Mouse (Mus musculus) CH12.LX (cell line): ENCODE results near the gene Dpyd. TPM values are rescaled to one million over a fixed set of nuclear protein-coding genes. Genes with fewer than 3 reads are reported as not detected.

ENCODE experiments used
- DNase-seq: peaks from one replicate; pipeline ENCODE4 v3.0.0-alpha.2; 2013; ENCODE audit errors: extremely low read depth
- H3K27ac ChIP-seq: 2 replicates; pipeline ENCODE4 v1.5.1; 2012; ENCODE audit warnings: low read depth, mild to moderate bottlenecking, control low read depth, moderate library complexity; ENCODE audit not compliant: insufficient read depth
- H3K27me3 ChIP-seq: replicated peaks from 2 replicates; pipeline ENCODE3; 2012; ENCODE audit warnings: inconsistent platforms
- H3K36me3 ChIP-seq, 2 experiments: replicated peaks in 1 of 2; 2 replicates each; pipeline versions ENCODE3 to v1.6.1; 2012; ENCODE audit warnings: inconsistent platforms in 1 of 2, low read length in 1 of 2, mild to moderate bottlenecking in 1 of 2, mixed read lengths in 1 of 2, moderate library complexity in 1 of 2; ENCODE audit not compliant: control insufficient read depth in 1 of 2, insufficient read depth in 1 of 2
- H3K4me1 ChIP-seq, 2 experiments: 2 replicates each; pipeline ENCODE4 v1.6.1; 2012; ENCODE audit warnings: inconsistent platforms in 1 of 2, moderate library complexity in 1 of 2; ENCODE audit not compliant: insufficient read depth in 2 of 2, control insufficient read depth in 1 of 2
- H3K4me2 ChIP-seq: 2 replicates; pipeline ENCODE4 v1.6.1; 2012; ENCODE audit warnings: low read depth, mild to moderate bottlenecking, control low read depth; ENCODE audit not compliant: poor library complexity, insufficient read depth, severe bottlenecking
- H3K4me3 ChIP-seq, 3 experiments: fragments of 150-350 bp in 1 of 3; sonication (generic) in 1 of 3; replicated peaks in 1 of 3; 2 replicates each; pipeline versions ENCODE3 to v1.5.1; 2011 to 2012; ENCODE audit warnings: low read depth in 2 of 3, low read length in 2 of 3, mild to moderate bottlenecking in 2 of 3, moderate library complexity in 2 of 3, control low read depth in 1 of 3, improper control_type of control experiment in 1 of 3, inconsistent platforms in 1 of 3, mixed read lengths in 1 of 3; ENCODE audit not compliant: poor library complexity in 1 of 3
- H3K79me2 ChIP-seq: replicated peaks from 2 replicates; pipeline ENCODE4 v1.6.1; 2012; ENCODE audit warnings: mild to moderate bottlenecking, moderate library complexity; ENCODE audit not compliant: control insufficient read depth, poor library complexity, insufficient read depth, severe bottlenecking; ENCODE audit errors: extremely low read depth
- H3K9ac ChIP-seq: 2 replicates; pipeline ENCODE4 v1.6.1; 2012; ENCODE audit warnings: low read depth, mild to moderate bottlenecking, control low read depth, moderate library complexity; ENCODE audit not compliant: insufficient read depth
- H3K9me3 ChIP-seq: replicated peaks from 2 replicates; pipeline ENCODE3; 2012; ENCODE audit warnings: low read length, inconsistent platforms, mixed read lengths
- CTCF ChIP-seq, 2 experiments: IDR thresholded peaks in 1 of 2; conservative IDR thresholded peaks in 1 of 2; 2 replicates each; pipeline ENCODE4 v1.5.1; 2011 to 2012; ENCODE audit warnings: low read depth in 2 of 2, low read length in 2 of 2, improper control_type of control experiment in 1 of 2, inconsistent platforms in 1 of 2, mild to moderate bottlenecking in 1 of 2, moderate library complexity in 1 of 2
- EP300 ChIP-seq: IDR thresholded peaks from 2 replicates; pipeline ENCODE4 v1.6.1; 2011; ENCODE audit warnings: low read length, improper control_type of control experiment
- ETS1 ChIP-seq: conservative IDR thresholded peaks from 2 replicates; pipeline ENCODE4 v1.6.1; 2012; ENCODE audit warnings: low read depth, mild to moderate bottlenecking, inconsistent platforms, low read length, improper control_type of control experiment, moderate library complexity
- KAT2A ChIP-seq: IDR thresholded peaks from 2 replicates; pipeline ENCODE4 v1.6.1; 2012; ENCODE audit warnings: low read length, improper control_type of control experiment, inconsistent platforms; ENCODE audit not compliant: insufficient replicate concordance
- MAFK ChIP-seq: IDR thresholded peaks from 2 replicates; pipeline ENCODE4 v1.6.1; 2011; ENCODE audit warnings: low read length, improper control_type of control experiment; ENCODE audit not compliant: insufficient replicate concordance
- MAX ChIP-seq: IDR thresholded peaks from 2 replicates; pipeline ENCODE4 v1.6.1; 2011; ENCODE audit warnings: low read length, improper control_type of control experiment
- MEF2A ChIP-seq: IDR thresholded peaks from 2 replicates; pipeline ENCODE4 v1.6.1; 2014; ENCODE audit warnings: low read depth, mild to moderate bottlenecking, inconsistent platforms, low read length, improper control_type of control experiment, borderline replicate concordance
- MXI1 ChIP-seq: IDR thresholded peaks from 2 replicates; pipeline ENCODE4 v1.6.1; 2011; ENCODE audit warnings: mild to moderate bottlenecking, low read depth, low read length, improper control_type of control experiment
- MYC ChIP-seq: IDR thresholded peaks from 2 replicates; pipeline ENCODE4 v1.6.1; 2011; ENCODE audit warnings: low read depth, mild to moderate bottlenecking, improper control_type of control experiment, low read length
- NELFE ChIP-seq: IDR thresholded peaks from 2 replicates; pipeline ENCODE4 v1.6.1; 2011; ENCODE audit warnings: low read depth, low read length, improper control_type of control experiment
- NRF1 ChIP-seq: IDR thresholded peaks from 2 replicates; pipeline ENCODE4 v1.6.1; 2014; ENCODE audit warnings: low read depth, mild to moderate bottlenecking, inconsistent platforms, low read length, improper control_type of control experiment, moderate library complexity
- PAX5 ChIP-seq: IDR thresholded peaks from 2 replicates; pipeline ENCODE4 v1.6.1; 2012; ENCODE audit warnings: low read length, inconsistent platforms, mixed read lengths
- POLR2AphosphoS2 ChIP-seq: IDR thresholded peaks from 2 replicates; pipeline ENCODE4 v1.6.1; 2011; ENCODE audit warnings: low read depth, low read length, improper control_type of control experiment
- RAD21 ChIP-seq: IDR thresholded peaks from 2 replicates; pipeline ENCODE4 v1.6.1; 2011; ENCODE audit warnings: low read depth, mild to moderate bottlenecking, low read length, improper control_type of control experiment, moderate library complexity
- RCOR1 ChIP-seq: conservative IDR thresholded peaks from 2 replicates; pipeline ENCODE4 v1.6.1; 2012; ENCODE audit warnings: low read depth, mild to moderate bottlenecking, inconsistent platforms, low read length, improper control_type of control experiment
- SIN3A ChIP-seq: IDR thresholded peaks from 2 replicates; pipeline ENCODE4 v1.6.1; 2012; ENCODE audit warnings: low read length, improper control_type of control experiment, inconsistent platforms
- TCF12 ChIP-seq: IDR thresholded peaks from 2 replicates; pipeline ENCODE4 v1.6.1; 2014; ENCODE audit warnings: low read depth, mild to moderate bottlenecking, inconsistent platforms, low read length, improper control_type of control experiment
- USF2 ChIP-seq: conservative IDR thresholded peaks from 2 replicates; pipeline ENCODE4 v1.6.1; 2011; ENCODE audit warnings: low read depth, low read length, improper control_type of control experiment
- ZKSCAN1 ChIP-seq: IDR thresholded peaks from 2 replicates; pipeline ENCODE4 v1.6.1; 2012; ENCODE audit warnings: low read depth, inconsistent platforms, low read length, improper control_type of control experiment, borderline replicate concordance
- ZMIZ1 ChIP-seq: IDR thresholded peaks from 2 replicates; pipeline ENCODE4 v1.6.1; 2012; ENCODE audit warnings: low read depth, mild to moderate bottlenecking, inconsistent platforms, low read length, improper control_type of control experiment
- ZNF384 ChIP-seq: IDR thresholded peaks from 2 replicates; pipeline ENCODE4 v1.6.1; 2012; ENCODE audit warnings: low read depth, low read length, improper control_type of control experiment, inconsistent platforms
- dilution Hi-C: fragments of 300-500 bp; cut with MboI; formaldehyde crosslinking; loops from 2 replicates; pipeline ENCODE4 v1.14.3; 2020; ENCODE audit warnings: low sequenced_read_pairs; ENCODE audit not compliant: extremely low pct_unique_long_range_greater_than_20kb, extremely low pct_ligation_motif_present
- in situ Hi-C: fragments of 300-500 bp; cut with MboI; formaldehyde crosslinking; loops from 3 replicates; pipeline ENCODE4 v1.14.3; 2019; ENCODE audit warnings: low sequenced_read_pairs, low pct_ligation_motif_present, low pct_unique_long_range_greater_than_20kb, mixed read lengths
- polyA plus RNA-seq: library from polyadenylated mRNA; unstranded; fragments of >175 nt; gene quantifications from 2 replicates; pipeline ENCODE4 v1.2.1, GENCODE M21; 2012; ENCODE audit warnings: low read depth; ENCODE audit not compliant: insufficient read length
- total RNA-seq, 2 experiments: library from RNA; depleted of rRNA; stranded (reverse); fragments of 300-350 nt in 1 of 2; fragments of >200 nt in 1 of 2; gene quantifications; 2 replicates each; pipeline ENCODE4 v1.2.3; 2012 to 2014

The Dpyd gene
- total and polyA plus RNA-seq, 3 experiments, result not detected

GRCm38 (mm10) chr3:119064746-119065145, 502.8 kb downstream of the Dpyd start:
- H3K79me2 ChIP-seq, result no peaks in the 10 kb centered on the region
- TF ChIP-seq MXI1 (no peak), SIN3A (no peak), TCF12 (no peak), ZNF384 (no peak), ETS1 (no peak), RCOR1 (no peak), MEF2A (no peak)
- H3K36me3 ChIP-seq, result no peaks in the 10 kb centered on the region
- no peak overlapping the region for H3K9ac ChIP-seq
- H3K27ac ChIP-seq, result no peak overlapping the region
- peaks cover 23% of the 10 kb centered on the region for H3K9me3 ChIP-seq
- no peak for DNase-seq
- H3K27me3 ChIP-seq, result no peaks in the 10 kb centered on the region
- H3K4me1 ChIP-seq, result no peaks in the 10 kb centered on the region
- H3K4me3 ChIP-seq, result no peak overlapping the region
- H3K4me2 ChIP-seq, result no peak overlapping the region
- in situ Hi-C loops (no loop called here), dilution Hi-C loops (no loop called here)

- H3K36me3 ChIP-seq, result no peaks in the 10 kb centered on the region
- in situ Hi-C loops, result no loop called here
- TF ChIP-seq MXI1 (no peak), RAD21 (no peak), ZKSCAN1 (no peak), NRF1 (no peak), ZMIZ1 (no peak), CTCF (conservative IDR thresholded peaks at IDR 0.05 in 1 of 2, IDR thresholded peaks at IDR 0.05 in 1 of 2; ENCODE audit: low read depth in 2 of 2, low read length in 2 of 2) (no peak), USF2 (no peak), PAX5 (no peak), NELFE (no peak), ZNF384 (no peak), MAX (no peak), POLR2AphosphoS2 (no peak), EP300 (no peak), MYC (no peak), KAT2A (no peak), MAFK (no peak)
These were observed 505.3 kb downstream of the Dpyd start for GRCm38 (mm10) chr3:119067221-119067620.

More at GRCm38 (mm10) chr3:119067221-119067620, 505.3 kb downstream of the Dpyd start:
- H3K4me3 ChIP-seq, result no peak overlapping the region
- dilution Hi-C loops, result no loop called here
- no peaks in the 10 kb centered on the region for H3K79me2 ChIP-seq
- H3K9me3 ChIP-seq, result peaks cover 20% of the 10 kb centered on the region
- no peak overlapping the region for H3K27ac ChIP-seq
- H3K4me2 ChIP-seq, result no peak overlapping the region
- no peak overlapping the region for H3K9ac ChIP-seq
- H3K27me3 ChIP-seq, result no peaks in the 10 kb centered on the region
- no peaks in the 10 kb centered on the region for H3K4me1 ChIP-seq
- DNase-seq, result no peak
